Mouse (Mus musculus) monocyte, adult 2 months (primary cell): ENCODE measurements around the gene Rps28.

Experiments used
- DNase-seq, 2 experiments: peaks; one replicate each; pipeline ENCODE4 v3.0.0; 2022; ENCODE audit warnings: low spot score in 2 of 2, low read depth in 1 of 2

Gene Rps28

DNA sequence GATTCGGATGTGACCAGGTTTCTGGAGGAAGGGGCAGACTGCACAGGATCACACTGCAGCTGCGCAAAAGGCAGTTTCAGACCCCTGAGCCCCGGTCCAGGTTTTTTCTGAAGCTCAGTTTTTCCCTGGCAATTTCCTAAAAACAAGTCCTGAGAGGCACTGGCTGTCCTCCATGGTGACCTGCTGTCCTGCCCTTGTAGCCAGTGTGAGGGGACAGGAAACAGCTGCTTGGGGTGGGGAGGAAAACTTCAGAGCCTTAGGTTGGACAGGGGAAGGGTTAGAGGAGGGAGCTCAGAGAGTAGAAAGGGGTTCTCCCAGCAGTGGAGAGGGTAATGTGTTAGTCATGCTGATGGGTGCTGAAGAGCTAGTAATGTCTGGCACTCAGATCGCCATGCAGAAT, 11.4 kb downstream of the Rps28 start:
- DNase-seq = no peak

DNA sequence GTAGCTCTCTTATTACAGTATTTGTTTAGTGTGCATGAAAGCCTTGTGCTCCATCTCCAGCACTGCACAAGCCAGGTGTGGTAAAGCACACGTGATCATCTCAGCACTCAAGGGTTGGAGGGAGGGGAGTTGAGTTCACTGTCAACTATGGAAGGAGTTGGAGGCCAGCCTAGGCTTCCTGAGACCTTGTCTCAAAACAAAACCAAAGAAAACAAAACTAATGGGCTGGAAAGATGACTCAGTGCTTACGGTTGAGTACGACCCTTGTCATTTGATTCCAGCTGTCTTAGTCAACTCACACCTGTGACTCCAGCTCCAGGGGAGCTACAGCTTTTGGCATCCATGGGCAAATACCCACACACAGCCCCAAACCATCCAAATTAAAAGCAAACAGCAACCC, 11.9 kb downstream of the Rps28 start:
- DNase-seq = no peak

DNA sequence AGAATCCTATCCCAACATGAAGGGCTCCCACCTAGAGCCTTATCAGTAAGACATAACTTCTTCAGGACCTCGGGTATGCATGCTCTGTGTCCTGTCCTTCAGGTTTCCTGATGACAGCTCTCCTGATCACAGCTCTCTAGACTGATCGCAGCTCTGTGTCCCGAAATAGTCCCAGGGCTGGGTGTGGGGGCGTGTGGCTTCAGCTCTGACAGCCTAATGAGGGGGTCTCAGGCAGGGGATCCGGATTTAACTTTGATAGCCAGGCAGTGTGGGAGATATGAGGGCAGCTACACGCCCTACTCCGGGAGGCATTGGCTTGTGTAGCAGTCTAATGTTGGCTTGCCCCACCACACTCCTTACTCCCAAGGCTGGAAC, 13.2 kb downstream of the Rps28 start:
- DNase-seq = no peak

DNA sequence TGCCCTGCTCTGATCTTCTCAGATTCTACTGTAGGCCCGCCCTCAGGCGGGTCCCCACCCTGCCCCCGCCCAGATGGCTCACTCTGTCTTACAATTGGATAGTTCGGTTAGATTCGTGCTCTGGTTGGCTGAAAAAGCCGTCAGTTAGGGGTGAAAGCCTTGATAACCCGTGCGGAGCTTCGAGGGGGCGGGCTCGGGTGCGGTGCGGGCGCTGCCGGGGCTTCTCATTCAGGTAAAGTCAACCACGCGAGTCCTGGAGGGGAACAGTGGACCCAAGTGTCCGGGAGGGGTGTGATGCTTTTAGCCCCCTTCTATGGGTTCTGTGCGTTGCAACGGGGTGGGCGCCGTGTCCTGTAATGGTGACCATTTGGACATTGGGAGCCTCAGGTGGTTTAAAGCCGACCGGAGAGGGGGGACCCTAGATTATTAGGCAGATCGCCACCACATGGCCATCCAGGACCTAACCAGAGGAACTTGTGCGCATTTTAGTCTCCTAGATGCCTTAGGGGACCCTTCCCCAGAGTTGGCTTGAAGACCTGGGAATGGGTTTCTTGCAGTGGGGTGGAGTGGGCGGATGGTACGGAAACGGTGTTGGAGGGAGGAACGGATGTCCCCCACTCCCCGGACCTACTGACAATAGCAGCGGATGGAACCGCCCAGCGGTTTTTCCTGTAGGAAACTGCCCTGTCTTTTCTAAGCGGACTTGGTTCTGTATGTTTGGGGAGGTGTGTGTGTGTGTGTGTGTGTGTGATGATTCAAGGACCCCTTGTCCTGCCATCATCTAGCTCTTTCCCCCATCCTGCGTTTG, 13.8 kb downstream of the Rps28 start, which contains the start of gene Kank3:
Gene Kank3, plus strand, starts transcription at position 186 of the 808 bp plus-strand sequence.
- DNase-seq = peak; percentile 56 to 74

DNA sequence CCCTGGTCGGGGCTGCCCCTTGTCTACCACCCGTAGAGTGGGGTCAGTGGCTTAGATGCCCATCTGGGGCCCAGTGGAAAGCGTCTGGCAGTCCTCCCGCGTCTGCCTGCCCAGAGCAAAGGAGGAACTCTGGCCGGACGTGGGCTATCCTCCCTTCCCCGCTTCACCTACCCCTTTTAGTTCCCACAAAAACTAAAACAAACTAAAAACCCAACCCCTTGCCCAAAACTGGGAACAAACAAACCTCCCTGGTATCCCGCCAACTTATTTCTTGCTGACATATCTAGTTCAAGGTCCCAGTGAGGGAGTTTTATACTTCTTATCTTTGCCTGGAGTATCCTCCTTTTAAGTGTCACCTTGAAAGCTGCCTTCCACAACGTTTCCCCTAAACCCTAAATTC, 16.2 kb downstream of the Rps28 start:
- DNase-seq = no peak

DNA sequence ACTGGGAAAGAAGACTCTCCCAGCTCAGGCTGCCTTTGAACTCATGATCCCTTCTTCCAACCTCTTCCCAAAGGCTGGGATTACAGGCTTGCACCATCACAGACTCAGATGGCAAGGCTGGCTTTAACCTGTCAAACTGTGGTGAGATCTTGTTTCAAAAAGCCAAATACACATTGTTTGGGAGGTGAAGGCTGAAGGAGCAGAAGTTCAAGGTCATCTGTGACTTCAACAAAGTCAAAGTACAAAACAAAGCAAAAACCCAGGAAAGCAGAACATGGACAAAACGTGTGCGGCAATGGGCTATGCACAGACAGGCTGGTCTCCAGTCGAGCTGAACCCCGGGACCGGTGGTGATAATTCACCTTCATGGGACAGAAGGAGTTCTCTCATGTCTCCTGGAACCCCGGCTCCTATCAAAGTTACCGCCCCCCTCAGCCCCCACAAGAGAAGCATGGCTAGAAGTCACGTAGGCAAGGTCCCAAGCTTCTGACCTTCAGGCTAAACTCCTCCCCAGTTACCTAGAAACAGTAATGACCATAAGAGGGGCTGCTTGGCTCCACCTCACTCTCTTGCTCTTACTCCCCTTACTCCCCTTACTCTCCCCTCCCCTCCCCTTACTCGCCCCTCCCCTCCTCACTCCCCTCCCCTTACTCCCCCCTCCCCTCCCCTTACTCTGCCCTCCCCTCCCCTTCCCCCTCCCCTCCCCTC, 17.0 kb downstream of the Rps28 start:
- no peak for DNase-seq

DNA sequence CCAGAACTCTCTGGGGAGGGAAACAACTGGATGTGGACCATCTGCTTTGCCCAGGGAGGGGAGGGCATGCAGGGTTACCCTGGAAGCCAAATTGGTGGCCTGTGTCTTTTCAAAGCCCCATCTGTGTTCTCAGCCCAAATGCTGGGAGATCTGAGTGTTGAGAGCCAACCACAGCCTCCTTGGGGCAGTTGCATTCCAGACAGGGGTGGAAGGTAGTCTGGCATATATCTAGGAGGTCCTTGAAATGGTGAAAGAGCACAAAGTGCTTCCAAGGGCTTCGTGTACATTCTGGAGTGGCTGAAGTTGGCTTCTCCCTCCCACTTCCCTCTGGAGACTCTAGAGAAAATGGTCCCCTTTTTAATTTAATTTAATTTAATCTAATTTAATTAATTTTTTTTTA, 19.6 kb downstream of the Rps28 start:
- no peak for DNase-seq

DNA sequence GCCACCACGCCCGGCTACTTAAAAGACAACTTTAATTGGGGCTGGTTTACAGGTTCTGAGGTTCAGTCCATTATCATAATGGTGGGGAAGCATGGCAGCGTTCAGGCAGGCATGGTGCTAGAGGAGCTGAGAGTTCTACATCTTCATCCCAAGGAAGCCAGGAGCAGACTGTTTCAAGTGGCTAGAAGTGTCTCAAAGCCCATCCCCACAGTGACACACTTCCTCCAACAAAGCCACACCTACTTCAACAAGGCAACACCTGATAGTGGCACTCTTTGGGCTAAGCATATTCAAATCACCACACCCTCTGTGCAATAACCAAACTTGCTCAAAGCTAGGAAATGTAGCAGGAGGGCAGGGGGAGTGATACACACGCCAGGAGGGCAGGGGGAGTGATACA, 20.2 kb downstream of the Rps28 start:
- no peak for DNase-seq

DNA sequence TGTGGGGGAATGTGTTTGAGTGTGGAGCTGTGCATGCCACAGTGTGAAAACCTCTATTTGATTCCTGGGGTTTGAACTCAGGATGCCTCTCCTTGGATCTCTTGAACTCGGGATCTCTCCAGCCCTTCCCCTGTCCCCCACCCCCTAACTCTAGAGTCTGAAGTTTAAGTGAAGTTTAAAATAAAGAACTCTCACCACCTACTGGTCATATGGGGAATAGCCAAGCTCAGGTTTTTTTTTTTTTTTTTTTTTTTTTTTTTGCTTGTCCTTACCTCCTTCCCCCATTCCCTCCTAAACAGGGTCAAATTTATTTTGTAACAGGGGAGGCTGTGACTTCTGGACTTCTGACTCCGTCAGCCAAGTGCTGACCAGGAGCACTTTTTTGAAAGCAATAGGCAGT, 22.1 kb downstream of the Rps28 start:
- no peak for DNase-seq

DNA sequence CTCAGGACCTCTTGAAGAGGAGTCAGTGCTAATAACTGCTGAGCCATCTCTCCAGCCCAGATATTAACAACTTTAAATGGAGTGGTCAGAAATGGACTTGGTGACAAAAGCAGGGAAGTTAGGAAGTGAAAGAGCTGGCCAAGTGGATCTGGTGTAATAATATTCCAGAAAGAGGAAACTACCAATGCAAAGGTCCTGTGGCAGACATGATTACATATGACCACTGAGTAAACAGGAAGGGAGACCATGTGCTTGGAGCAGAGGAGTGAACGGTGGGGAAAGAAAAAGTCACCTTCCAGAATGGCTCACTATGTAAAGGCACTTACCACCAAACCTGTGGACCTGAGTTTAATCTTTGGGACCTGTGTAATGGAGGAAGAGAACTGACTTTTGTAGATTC, 25.1 kb downstream of the Rps28 start:
- DNase-seq = no peak

DNA sequence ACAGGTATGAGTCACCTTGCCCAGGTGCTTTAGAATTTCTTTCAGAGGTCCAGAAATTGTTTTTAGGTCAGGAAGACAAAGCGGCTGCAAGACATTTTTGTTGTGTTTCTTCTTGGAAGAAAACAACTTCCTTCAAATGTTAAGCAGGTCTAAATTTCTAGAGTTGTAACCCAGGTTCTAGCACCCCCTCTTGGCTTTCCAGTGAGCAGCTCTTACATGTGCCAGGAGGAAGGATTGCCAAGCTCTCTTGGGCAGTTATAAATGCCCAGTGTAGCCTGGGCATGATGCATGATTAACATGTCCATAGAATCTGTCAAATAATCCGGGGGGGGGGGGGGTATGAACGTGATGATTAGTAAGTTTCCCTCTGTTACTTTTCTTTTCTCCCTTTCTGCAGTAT, 26.1 kb downstream of the Rps28 start:
- no peak for DNase-seq

DNA sequence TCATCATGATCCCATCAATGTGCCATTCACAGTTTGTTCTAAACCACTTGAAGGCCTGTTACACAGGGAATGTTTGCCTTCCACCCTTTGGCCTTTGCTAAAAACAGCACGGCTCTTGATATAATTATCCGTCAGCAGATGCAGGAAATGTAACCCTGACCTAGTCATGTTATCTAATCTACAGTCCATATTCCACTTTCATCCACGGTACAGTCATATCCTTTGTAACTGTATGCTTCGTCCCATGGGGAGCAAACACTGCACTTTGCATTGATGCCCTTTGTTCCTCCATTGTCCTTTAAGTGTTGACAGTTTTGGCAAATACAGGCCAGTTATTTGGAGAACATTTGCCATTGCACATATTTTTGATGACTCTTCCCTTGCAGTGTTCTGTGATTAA, 35.6 kb downstream of the Rps28 start:
- no peak for DNase-seq

DNA sequence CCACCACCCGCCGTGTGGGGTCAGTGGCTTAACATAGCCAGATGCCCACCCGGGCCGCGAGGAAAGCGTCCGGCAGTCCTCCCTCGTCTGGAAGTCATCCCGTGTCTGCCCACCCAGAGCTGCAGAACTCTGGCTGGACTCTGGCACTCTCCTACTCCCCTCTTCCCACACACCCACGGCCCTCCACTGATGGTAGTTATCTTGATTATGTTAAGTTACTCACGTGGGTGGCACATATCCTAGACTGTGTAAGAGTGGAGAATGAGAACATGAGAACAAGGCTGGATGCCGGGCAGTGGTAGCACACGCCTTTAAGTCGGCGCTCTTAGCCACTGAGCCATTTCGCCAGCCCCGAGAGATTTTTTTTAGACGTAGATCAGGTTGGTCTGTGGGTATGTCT, 38.0 kb downstream of the Rps28 start:
- no peak for DNase-seq

DNA sequence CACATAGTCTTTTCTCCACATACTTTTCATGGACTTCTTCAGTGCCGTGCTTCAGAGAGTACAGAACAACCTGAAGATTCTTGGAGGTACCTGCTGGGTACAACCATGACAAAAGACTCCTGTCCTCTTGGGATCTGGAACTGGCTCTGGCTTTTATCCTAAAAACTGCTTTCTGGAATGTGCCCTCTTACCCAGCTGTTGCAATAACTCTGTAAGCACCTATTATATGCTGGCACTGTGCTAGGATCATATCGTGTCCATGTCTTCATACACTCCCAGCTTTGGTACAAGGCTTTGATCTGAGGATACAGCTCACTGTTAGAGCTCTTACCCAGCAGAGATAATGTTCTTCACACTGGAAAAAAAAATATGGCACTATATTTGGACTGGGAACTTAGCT, 39.4 kb downstream of the Rps28 start:
- no peak for DNase-seq

DNA sequence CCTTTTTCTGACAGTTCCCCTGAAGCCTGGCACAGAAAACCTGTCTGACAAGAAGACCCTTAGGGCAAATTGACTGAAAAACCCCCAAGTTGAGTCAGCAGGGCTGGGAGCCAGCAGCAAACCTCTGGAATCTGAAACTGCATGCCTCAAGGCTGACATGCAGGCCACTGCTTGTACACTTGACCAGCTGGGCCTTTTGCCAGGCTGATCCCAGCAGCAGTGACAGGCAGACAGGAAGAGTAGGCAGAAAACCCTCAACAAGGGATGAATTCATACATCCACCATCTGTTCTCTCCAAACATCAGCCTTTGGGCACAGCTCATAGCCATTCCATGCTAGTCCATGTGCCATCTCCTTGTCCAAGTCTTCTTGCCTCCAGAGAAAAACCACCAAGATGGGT, 41.0 kb downstream of the Rps28 start:
- DNase-seq = no peak

DNA sequence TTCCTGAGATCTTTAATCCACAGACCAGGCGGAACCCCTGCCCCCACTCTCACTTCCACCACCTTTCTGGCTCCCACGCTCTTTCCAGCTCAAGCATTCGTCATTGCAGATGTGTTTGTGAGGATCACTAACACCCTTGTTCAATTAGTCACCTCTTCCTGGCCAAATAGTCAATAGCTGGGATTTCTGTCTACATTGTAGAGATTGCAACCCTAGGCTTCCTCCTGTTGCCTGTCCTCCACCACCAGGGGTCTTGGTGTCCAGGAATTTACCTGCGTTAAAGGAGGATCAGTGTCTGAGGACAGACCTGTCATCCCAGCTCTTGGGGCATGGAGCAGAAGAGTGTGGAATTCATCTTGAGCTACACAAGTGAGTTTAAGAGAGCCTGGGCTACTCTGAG, 42.3 kb downstream of the Rps28 start:
- no peak for DNase-seq

DNA sequence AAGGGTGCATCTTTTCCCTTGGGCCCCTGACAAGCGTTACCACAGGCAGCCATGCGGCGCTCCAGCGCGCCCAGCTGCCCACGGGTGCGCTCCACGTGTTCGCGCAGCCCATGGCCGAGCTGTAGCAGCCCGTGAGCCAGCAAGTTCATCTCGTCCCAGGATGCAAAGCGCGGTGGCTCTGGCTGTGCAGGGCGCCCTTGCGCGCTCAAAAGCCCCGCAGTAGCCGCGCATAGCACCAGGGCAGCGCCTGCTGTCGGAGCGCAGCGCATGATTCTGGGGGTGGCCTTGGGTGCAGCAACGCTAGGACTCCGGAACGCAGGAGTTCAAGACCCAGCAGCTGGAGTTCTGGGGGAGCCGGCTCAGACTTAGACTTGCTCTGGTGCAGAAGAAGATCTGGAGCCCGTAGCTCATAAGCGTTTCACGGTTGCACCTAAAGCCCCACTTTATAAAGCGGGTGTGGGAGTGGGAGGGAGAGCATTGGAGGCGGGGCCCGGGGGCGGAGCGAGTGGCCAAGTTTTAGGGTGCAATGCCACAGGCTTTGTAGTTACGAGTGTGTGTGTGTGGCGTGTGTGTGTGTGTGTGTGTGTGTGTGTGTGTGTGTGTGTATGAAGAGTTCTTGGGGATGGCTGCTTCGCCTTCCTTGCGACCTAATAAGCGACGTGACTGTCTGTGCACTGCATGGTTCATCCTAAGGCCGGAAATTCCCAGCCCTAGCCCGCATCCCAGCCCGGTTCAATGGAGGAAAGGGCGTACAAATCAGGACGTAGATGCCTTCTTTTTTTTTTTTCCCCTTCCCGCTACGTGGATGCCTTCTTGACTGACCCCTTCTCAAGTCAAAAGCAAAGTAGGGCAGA, 43.0 kb downstream of the Rps28 start, which contains the start of gene Angptl4:
Gene Angptl4, minus strand, starts transcription at position 707 of the 854 bp plus-strand sequence.
- DNase-seq = peak in 1 of 2 experiments; percentile 43

DNA sequence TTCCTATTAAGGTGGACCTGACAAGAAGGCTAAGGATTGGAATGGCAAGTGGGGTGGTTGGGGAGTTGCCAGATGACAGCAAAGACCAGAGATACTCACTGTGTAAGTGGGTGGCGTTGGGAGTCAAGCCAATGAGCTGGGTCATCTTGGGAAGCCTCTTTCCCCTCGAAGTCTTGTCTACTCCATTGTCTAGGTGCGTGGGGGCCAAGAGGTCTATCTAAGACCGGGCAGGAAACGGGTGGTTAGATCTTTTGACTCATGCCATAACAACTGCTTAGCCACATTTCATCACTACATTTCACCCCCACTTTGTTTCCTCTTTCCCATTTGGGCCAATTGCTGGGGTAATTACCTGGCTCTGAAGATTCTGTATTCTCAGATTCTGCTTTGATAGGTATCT, 43.9 kb downstream of the Rps28 start:
- no peak for DNase-seq

DNA sequence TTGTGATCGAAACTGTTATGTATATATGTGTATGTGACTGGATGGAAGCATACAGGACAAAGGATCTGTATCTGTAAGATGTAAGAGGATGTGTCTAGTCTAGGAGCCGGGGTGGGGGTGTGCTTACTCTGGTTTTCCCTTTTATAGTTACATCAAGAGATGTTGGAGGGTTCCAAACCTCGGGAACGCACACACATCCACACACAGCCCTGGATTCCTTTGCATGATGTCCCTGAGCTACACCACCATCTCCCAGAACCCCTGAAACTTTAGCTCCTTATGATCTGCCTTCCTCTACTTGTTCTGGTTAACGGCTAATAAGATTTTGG, 44.4 kb downstream of the Rps28 start:
- DNase-seq = no peak

DNA sequence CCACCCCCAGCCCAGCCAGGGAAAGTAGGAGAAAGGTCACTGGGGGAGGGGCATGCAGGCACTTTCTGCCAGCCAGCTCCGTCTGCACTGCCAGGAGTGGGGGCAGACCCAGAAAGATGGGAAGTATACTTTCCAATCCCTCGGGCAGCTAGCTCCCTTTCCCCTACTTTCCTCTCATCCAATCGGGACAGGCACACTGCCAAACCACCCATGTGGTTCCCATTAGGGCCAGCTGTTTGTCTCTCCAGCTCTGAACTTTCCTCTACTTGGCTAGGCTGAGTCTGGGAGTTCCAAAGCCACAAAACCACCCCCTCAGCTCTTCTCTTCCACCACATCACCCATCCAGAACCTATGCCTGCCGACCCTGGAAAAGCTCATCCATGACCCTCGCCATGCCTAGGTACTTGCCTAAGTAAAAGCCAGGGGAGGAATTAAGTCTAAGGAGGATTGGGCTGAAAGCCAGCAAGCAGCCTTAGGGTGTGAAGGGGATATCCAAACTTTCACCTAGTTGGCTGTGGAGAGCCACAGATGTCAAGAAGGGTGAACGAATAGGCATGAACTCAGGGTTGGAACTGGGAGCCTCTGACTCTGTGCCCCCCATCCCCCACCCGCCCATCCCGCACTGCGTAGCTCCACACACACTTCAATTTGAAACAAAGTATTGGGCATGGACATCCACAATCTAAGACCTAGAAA, 44.9 kb downstream of the Rps28 start:
- no peak for DNase-seq

DNA sequence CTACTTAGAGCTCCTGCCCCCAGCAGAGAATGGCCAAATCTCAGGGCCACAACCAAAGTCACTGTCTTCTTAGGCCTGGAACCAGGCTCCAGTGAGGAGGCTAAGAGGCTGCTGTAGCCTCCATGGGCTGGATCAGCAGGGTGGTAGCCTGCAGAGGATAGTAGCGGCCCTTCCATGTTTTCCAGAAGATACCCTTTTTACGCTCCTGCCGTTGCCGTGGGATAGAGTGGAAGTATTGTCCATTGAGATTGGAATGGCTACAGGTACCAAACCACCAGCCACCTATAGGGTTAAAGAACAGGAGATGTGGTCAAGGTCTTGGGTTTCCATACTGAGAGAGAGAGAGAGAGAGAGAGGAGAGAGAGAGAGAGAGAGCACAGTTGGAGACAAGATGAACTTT, 49.1 kb downstream of the Rps28 start:
- no peak for DNase-seq
